Mouse (Mus musculus): ENCODE measurements around the gene Lrrc29. TPM values are rescaled to one million over a fixed set of nuclear protein-coding genes. Genes with fewer than 3 reads are reported as not detected.

The Lrrc29 gene
- polyA plus RNA-seq (2012; rRNA removed) = 8.0 and 9.1 TPM in 2 replicates

GRCm38 (mm10) chr8:105326141-105326672 lies at the start of gene Lrrc29, which contains the start of gene Tmem208:
Gene Lrrc29, minus strand, starts transcription at chr8:105326278.
Gene Tmem208, plus strand, starts transcription at chr8:105326354.

GRCm38 (mm10) chr8:105373032-105373431 lies 47.0 kb upstream of the Lrrc29 start, which contains the start of gene Plekhg4:
Gene Plekhg4, plus strand, starts transcription at chr8:105373274.

GRCm38 (mm10) chr8:105348450-105349095 lies 22.5 kb upstream of the Lrrc29 start, which contains the start of gene Slc9a5:
Gene Slc9a5, plus strand, starts transcription at chr8:105348843.

GRCm38 (mm10) chr8:105347428-105348221 lies 21.5 kb upstream of the Lrrc29 start, which contains the start of gene Fhod1:
Gene Fhod1, minus strand, starts transcription at chr8:105347953.

GRCm38 (mm10) chr8:105305211-105306145 lies 20.6 kb downstream of the Lrrc29 start, which contains the start of gene Elmo3:
Gene Elmo3, plus strand, starts transcription at chr8:105305601.

GRCm38 (mm10) chr8:105297511-105298192 lies 28.4 kb downstream of the Lrrc29 start, which contains the start of gene E2f4:
Gene E2f4, plus strand, starts transcription at chr8:105297663.

GRCm38 (mm10) chr8:105295895-105296573 lies 30.0 kb downstream of the Lrrc29 start, which contains the start of gene Exoc3l:
Gene Exoc3l, minus strand, starts transcription at chr8:105296101.

GRCm38 (mm10) chr8:105289805-105290460 lies 36.1 kb downstream of the Lrrc29 start, which contains the start of gene 4931428F04Rik:
Gene 4931428F04Rik, minus strand, starts transcription at chr8:105289864.

GRCm38 (mm10) chr8:105275840-105276239 lies 50.2 kb downstream of the Lrrc29 start, which contains the start of gene Nol3:
Gene Nol3, plus strand, starts transcription at chr8:105276140.

GRCm38 (mm10) chr8:105269461-105269947 lies 56.6 kb downstream of the Lrrc29 start, which contains the start of gene Hsf4:
Gene Hsf4, plus strand, starts transcription at chr8:105269801.

GRCm38 (mm10) chr8:105264024-105264982 lies 61.8 kb downstream of the Lrrc29 start, which contains the start of the genes Tradd and Fbxl8:
Gene Tradd, minus strand, starts transcription at chr8:105264609.
Gene Fbxl8, plus strand, starts transcription at chr8:105264648.

Other genes starting within 250 kb of the Lrrc29 start
- 0.15 and 0.81 TPM in 2 replicates for gene Ces3b, start 242.5 kb downstream of the Lrrc29 start, polyA plus RNA-seq (2012; rRNA removed)
- not detected in 2 replicates for gene Ces4a, start 194.5 kb downstream of the Lrrc29 start, polyA plus RNA-seq (2012; rRNA removed)
- 10.4 and 10.6 TPM in 2 replicates for gene Cbfb, start 155.6 kb downstream of the Lrrc29 start, polyA plus RNA-seq (2012; rRNA removed)
- gene D230025D16Rik, start 101.1 kb downstream of the Lrrc29 start, polyA plus RNA-seq (2012; rRNA removed) = 32.2 and 33.0 TPM in 2 replicates
- gene B3gnt9, start 71.1 kb downstream of the Lrrc29 start, polyA plus RNA-seq (2012; rRNA removed) = 49.7 and 92.5 TPM in 2 replicates
- gene Tradd, start 61.7 kb downstream of the Lrrc29 start, polyA plus RNA-seq (2012; rRNA removed) = 24.8 and 29.8 TPM in 2 replicates
- 14.3 and 16.9 TPM in 2 replicates for gene Fbxl8, start 61.6 kb downstream of the Lrrc29 start, polyA plus RNA-seq (2012; rRNA removed)
- gene Hsf4, start 56.5 kb downstream of the Lrrc29 start, polyA plus RNA-seq (2012; rRNA removed) = 2.3 and 2.4 TPM in 2 replicates
- gene Nol3, start 50.1 kb downstream of the Lrrc29 start, polyA plus RNA-seq (2012; rRNA removed) = 2.5 and 3.0 TPM in 2 replicates
- gene 4931428F04Rik, start 36.4 kb downstream of the Lrrc29 start, polyA plus RNA-seq (2012; rRNA removed) = 16.1 and 18.2 TPM in 2 replicates
- gene Exoc3l, start 30.2 kb downstream of the Lrrc29 start, polyA plus RNA-seq (2012; rRNA removed) = 67.0 and 69.6 TPM in 2 replicates
- gene E2f4, start 28.6 kb downstream of the Lrrc29 start, polyA plus RNA-seq (2012; rRNA removed) = 160 and 176 TPM in 2 replicates
- 30.6 and 31.0 TPM in 2 replicates for gene Elmo3, start 20.7 kb downstream of the Lrrc29 start, polyA plus RNA-seq (2012; rRNA removed)
- 106 and 112 TPM in 2 replicates for gene Tmem208, start 76 bp upstream of the Lrrc29 start, polyA plus RNA-seq (2012; rRNA removed)
- 22.3 TPM in 2 replicates for gene Fhod1, start 21.7 kb upstream of the Lrrc29 start, polyA plus RNA-seq (2012; rRNA removed)
- 6.2 and 6.8 TPM in 2 replicates for gene Slc9a5, start 22.6 kb upstream of the Lrrc29 start, polyA plus RNA-seq (2012; rRNA removed)
- 61.3 and 98.2 TPM in 2 replicates for gene Plekhg4, start 47.0 kb upstream of the Lrrc29 start, polyA plus RNA-seq (2012; rRNA removed)
- gene Kctd19, start 87.2 kb upstream of the Lrrc29 start, polyA plus RNA-seq (2012; rRNA removed) = 0.06 and 0.08 TPM in 2 replicates
- gene Lrrc36, start 87.3 kb upstream of the Lrrc29 start, polyA plus RNA-seq (2012; rRNA removed) = 4.7 TPM in 2 replicates
- 157 and 231 TPM in 2 replicates for gene Tppp3, start 145.2 kb upstream of the Lrrc29 start, polyA plus RNA-seq (2012; rRNA removed)
- 132 TPM in 2 replicates for gene Zdhhc1, start 170.6 kb upstream of the Lrrc29 start, polyA plus RNA-seq (2012; rRNA removed)
- gene Hsd11b2, start 192.5 kb upstream of the Lrrc29 start, polyA plus RNA-seq (2012; rRNA removed) = 119 and 169 TPM in 2 replicates
- 106 and 114 TPM in 2 replicates for gene Atp6v0d1, start 239.8 kb upstream of the Lrrc29 start, polyA plus RNA-seq (2012; rRNA removed)